Mouse (Mus musculus) induced T-regulatory cell, adult 2 months (primary cell): Measurements from ENCODE around the gene Zmiz1.

Experiments
- DNase-seq: peaks from one replicate; pipeline ENCODE4 v3.0.0-alpha.2; 2012; ENCODE audit warnings: low read depth

The Zmiz1 gene

DNA sequence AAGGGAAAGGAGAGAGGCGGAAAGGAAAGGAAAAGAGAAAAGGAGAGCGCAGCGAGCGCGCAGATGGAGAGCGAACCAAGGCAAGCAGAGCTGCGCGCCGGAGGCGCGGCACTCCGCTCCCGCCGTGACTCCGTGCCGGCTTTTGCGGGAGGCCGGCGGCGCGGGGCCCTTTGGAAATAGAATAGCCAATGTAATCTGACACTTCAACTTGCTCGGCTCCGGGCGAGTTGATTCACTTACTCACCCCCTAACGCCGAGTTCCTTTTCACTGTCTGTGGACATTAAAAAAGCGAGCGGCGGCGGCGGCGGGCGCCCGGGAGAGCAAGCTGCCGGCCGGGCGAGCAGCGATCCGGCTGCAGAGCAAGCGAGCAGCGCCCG, at the start of gene Zmiz1:
Zmiz1 (plus strand) TSS at position 170 of the 378 bp plus-strand sequence.
- peak; percentile 91 for DNase-seq

DNA sequence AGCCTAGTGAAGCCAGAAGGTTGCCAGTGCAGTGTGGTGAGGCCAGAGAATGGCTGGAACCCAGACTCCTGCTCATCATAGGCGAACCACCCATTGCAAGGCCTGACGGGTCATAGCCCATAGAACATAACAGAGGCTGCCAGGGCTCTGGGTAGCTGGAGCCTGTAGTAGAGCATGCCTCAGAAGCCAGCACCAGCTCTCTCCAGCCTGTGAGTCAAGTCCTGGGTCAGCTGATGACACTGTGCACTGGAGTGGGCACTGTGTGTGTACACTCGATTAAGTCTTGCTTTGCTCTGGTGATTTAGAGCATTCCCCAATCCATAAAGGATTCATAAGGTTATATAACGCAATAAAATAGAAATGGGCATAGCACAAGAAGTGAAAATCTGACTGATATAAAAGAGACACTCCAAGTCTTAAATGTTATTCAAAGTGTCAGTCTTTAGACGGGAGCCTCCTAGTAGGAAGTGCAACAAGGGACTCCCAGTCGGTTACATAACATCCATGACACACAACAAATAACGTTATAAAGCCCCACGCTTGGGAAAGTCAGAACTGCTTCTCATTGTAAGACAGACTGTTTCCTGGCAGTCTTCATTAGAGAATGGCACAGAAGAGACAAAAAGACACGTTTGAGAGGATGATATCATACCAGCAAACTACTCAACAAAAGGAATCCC, 47.0 kb upstream of the Zmiz1 start:
- DNase-seq: no peak

DNA sequence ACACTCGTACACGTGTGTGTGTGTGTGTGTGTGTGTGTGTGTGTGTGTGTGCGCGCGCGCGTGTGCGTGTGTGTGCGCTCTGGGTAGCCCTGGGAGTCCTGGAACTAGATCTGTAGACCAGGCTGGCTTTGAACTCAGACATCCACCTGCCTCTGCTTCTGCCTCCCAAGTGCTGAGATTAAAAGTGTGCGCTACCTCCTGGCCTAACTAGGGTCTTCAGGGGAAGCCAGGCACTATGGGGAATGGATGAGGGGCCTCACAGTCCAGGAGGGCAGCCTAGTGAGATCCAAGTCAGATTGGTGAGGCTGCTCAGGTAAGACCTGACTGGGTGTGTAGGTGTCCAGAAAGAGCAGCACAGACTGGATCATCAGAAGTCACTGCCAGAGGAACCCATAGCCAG, 46.2 kb upstream of the Zmiz1 start:
- DNase-seq: no peak

DNA sequence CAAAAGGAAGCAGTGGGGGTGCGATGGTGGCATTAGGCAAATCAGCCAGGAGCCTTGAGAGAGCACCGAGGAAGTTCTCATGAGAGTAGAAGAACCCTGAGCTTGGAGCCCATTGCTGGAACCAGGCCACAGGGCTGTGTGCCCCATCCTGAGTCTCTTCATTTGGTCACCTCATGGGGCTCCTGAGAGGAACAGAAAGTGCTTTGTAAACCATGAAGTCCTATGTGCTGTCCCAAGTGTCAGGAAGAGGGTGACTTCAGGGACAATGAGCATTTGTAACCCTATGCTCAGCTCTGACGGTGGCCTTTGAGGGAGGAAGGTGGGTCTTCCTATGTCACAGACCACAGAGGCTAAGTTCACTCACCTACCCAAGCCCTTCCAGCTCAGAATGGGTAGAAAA, 45.5 kb upstream of the Zmiz1 start:
- no peak for DNase-seq

DNA sequence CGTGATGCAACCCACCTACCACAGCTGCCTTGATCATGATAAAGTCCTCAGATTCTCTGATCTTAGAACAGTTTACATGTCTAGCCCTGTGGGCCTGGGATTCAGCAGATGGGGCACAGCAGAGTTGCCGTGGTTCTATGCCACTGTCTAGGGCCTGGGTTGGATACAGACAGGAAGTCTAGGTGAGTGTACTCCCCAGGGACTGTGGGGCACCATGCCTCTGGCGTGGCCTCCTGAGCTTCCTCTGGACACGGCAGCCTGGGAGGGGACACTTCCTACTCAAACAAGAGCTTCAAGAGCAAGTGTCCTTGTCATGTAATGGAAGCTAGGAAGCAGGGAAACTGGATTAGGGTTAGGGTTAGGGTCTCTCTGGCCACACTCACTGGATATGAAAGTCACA, 44.9 kb upstream of the Zmiz1 start:
- DNase-seq: no peak

- DNase-seq: no peak
These were observed 38.8 kb upstream of the Zmiz1 start for GRCm38 (mm10) chr14:25420001-25420690.

GRCm38 (mm10) chr14:25420987-25421386, 38.0 kb upstream of the Zmiz1 start:
- no peak for DNase-seq

GRCm38 (mm10) chr14:25421596-25422001, 37.4 kb upstream of the Zmiz1 start:
- peak; percentile 37 for DNase-seq

DNA sequence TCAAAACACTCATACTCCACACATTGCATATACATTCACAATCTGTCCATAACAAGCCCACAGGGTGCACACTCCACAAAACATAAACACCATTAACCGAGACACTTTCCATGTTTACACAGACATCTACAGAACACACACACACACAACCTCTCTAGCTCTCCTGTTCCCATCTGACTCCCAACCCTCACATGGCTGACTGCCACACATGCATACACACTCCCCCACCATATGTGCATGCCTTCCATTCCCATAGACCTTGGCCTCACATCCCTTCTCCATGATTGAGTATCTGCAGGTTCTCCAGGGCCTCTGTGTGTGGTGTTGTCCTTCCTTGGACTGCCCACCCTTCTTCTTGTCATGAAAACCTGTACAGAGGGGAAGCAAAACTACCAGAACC, 36.0 kb upstream of the Zmiz1 start:
- no peak for DNase-seq

DNA sequence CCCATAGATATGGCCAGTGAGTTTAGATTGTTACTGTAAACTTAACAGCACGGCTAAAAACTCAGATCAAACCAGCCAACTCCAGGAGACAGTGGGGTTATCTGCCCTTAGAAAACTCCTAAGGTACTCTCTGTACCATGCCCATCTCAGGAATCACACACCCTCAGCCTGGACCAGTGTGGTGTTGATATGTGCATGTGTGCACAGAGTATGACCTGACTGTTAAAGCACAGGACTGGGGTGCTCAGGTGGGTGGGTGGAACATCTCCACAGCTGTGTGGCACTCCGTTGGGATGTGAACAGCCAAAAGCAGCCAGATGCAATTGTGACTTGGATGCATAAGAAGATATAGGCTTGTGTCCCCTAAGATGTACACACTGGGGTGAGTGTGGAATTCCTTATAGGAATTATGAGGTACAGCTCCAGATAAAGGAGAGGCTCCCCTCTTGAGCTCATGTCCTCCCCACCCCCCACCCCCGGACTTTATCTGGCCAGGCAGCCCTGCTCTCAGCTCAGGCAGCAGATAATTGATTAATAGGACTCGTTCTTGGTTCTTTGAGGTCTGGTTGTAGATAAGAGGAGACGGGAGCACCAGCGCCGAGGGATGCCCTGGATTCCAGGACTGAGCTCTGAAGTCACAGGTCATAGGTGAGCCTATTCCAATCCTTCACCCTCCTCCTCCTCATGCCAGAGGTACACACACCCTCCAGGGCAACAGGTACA, 35.1 kb upstream of the Zmiz1 start:
- no peak for DNase-seq

GRCm38 (mm10) chr14:25438255-25438654, 20.7 kb upstream of the Zmiz1 start:
- DNase-seq: no peak

DNA sequence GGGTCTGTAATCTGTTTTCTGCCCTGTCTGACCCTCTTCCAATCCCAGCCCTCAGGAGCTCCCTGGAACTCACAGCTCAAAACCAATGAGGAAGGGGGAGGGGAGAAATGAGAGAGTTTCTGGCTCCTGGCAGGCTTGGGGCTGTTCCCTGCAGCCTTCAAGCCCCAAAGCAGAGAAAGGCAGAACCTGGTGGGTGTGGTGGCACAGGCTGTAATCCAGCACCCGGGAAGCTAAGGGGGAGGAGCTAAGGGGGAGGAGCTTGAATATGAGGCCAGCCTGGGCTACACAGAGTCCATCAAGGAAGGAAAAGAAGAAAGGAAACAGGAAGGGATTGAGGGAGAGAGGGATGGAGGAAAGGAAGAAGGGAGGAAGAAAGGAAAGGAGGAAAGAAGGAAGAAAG, 18.9 kb upstream of the Zmiz1 start:
- DNase-seq: no peak

- no peak for DNase-seq
These were observed 18.2 kb upstream of the Zmiz1 start for GRCm38 (mm10) chr14:25440777-25441176.

DNA sequence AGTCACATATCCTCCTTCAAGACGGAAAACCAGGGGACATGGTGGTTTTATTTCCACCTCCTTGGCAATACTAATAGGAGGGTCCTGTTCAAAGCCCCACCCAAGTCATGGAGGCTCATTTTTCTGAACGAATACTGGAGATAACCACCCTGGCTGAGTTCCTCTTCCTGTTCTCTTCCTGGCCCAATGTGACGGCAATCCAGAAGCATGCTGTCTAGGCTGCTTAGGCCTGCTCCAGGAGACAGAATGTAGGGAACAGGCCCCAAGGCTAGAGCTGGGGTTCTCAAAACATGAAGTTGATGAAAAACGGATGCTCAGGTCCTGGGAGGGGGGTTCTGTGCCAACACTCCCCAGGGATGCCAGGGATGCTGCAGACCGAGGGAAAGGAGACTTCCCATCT, 17.5 kb upstream of the Zmiz1 start:
- DNase-seq: no peak

DNA sequence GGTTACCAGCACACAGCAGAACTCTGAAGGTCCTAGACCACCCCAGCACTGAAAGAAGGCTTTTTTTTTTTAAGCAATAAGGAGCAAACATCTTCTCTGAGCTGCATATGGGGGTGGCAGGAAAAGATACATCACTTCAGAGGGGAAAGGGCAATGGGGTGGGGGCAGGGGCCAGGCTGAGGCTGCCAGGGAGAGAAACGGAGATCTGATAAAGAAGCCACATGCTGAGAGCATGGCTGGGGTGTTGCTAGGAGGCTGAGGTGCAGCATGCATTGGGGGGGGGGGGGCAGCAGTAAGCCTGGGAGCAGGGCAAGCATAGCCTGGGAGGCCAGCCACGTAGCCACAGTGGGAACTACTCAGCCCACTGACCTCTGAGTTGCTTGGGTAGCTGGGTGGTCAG, 16.3 kb upstream of the Zmiz1 start:
- DNase-seq: peak; percentile 43

GRCm38 (mm10) chr14:25447136-25447775, 11.7 kb upstream of the Zmiz1 start:
- no peak for DNase-seq

- no peak for DNase-seq
These were observed 10.5 kb upstream of the Zmiz1 start for GRCm38 (mm10) chr14:25448471-25448870.

- no peak for DNase-seq
These were observed 7.8 kb upstream of the Zmiz1 start for GRCm38 (mm10) chr14:25451099-25451667.

DNA sequence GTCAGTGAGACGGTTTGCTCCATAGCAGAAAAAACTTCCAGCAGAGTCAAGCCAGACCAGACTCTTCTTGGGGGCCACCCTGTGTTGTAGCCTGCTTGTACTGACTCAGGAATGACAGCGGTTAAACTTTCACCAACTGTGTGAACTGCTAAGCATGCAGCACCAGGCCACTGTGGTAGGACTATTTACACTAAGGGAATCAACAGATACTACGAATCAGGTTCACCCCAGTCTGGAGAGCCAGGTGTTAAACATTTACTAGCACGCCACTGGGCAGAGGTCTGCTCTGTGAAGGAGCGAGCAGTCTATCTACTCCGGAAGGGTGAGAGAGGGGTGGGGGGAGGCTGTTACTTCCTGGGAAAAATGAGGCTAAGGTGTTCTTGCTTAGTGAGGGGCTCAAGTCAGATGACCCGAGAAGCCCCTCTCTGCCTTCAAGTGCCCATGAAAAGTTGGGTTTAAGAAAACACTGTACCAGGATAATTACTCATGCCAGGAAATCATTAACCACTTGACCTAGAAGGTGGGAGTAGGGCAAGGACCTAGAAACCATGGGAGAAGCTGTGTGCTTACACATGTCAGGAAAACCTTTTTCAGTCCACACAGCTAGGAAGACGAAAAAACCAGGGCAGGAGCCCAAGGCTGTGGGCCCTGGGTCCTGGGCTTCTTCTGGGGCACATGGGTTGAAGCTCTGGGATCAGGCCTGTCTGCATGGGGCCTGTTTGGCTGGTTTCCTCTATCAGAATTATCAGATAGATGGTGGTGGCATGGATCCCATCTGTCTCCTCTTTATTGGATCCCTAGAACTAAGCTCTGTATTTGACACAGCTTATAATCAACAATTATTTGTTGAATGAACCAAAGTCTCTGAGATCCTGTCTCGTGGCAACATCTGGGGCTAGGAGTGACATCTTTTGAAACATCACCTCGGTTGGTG, 7.0 kb upstream of the Zmiz1 start:
- no peak for DNase-seq

DNA sequence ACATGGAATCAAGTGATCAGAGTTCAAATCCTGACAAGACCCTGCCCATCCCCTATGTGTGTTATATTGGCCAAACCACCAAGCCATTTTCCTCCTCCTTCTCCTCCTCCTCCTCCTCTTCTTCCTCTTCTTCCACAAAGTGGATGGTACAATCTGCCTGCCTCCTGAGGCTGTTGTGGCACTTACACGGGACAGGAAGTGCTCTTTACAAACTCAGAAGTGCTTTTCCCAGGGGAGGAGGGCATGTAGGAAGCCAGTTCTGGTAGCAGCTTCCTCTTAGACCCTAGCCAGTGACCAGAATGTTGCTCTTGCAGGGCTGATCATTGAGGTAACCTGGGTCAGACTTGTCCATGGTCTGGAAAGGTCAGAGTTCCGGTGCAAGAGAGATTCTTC, 6.4 kb upstream of the Zmiz1 start:
- DNase-seq: no peak

GRCm38 (mm10) chr14:25454066-25454760, 4.8 kb upstream of the Zmiz1 start:
- peak; percentile 55 for DNase-seq
